Comparison of ENCODE assay signal across 33 mouse cellular contexts in genomic region chr11:99496460-99496859, GRCm38 (mm10). TPM values are rescaled to one million over a fixed set of nuclear protein-coding genes. Genes with fewer than 3 reads are reported as not detected.
DNase-seq lines count a peak whose midpoint lies in the region; ATAC-seq and TF ChIP-seq lines count a peak whose summit lies in the region.
"Had no signal": no experiment of that assay in that cellular context is flagged by ENCODE, and none has a peak within 500 bp of the region (broad histone marks: within the 10 kb centered on the region; RNA-seq: fewer than 3 reads in every experiment).

No protein-coding gene starts in this region.

- TF ChIP-seq POLR2A in CH12.LX (IDR thresholded peaks at IDR 0.05; ENCODE audit: low read depth, low read length) = no peak

- no peak for TF ChIP-seq CTCF in CH12.LX (conservative IDR thresholded peaks at IDR 0.05 in 1 of 2, IDR thresholded peaks at IDR 0.05 in 1 of 2; ENCODE audit: low read depth in 2 of 2, low read length in 2 of 2)

- TF ChIP-seq EP300 in CH12.LX (IDR thresholded peaks at IDR 0.05; ENCODE audit: low read length) = no peak

- no peaks in the 10 kb centered on the region for H3K9me3 ChIP-seq in CH12.LX (replicated peaks; ENCODE audit: low read length)
- no peaks in the 10 kb centered on the region for H3K9me3 ChIP-seq in intestine, embryonic 16.5 days (ENCODE audit: control insufficient read depth, low read length)
- H3K9me3 ChIP-seq in stomach, embryonic 15.5 days = no peaks in the 10 kb centered on the region
- no peaks in the 10 kb centered on the region for H3K9me3 ChIP-seq in hindbrain, embryonic 16.5 days (ENCODE audit: control insufficient read depth, low read length)
- H3K9me3 ChIP-seq: embryonic facial prominence, embryonic 12.5 days; embryonic facial prominence, embryonic 15.5 days; heart, embryonic 12.5 days; heart, embryonic 15.5 days; hindbrain, embryonic 10.5 days; hindbrain, embryonic 13.5 days had no signal

- no peak for TF ChIP-seq RAD21 in CH12.LX (IDR thresholded peaks at IDR 0.05; ENCODE audit: low read depth, low read length)

- peaks cover 96% of the 10 kb centered on the region for H3K27me3 ChIP-seq in CH12.LX (replicated peaks)
- no peaks in the 10 kb centered on the region for H3K27me3 ChIP-seq in intestine, embryonic 16.5 days (replicated peaks; ENCODE audit: control insufficient read depth, insufficient read depth, low read length)
- H3K27me3 ChIP-seq in stomach, embryonic 15.5 days (replicated peaks) = no peaks in the 10 kb centered on the region
- no peaks in the 10 kb centered on the region for H3K27me3 ChIP-seq in hindbrain, embryonic 16.5 days (replicated peaks; ENCODE audit: control insufficient read depth, insufficient read depth, low read length)
- H3K27me3 ChIP-seq: embryonic facial prominence, embryonic 12.5 days; embryonic facial prominence, embryonic 15.5 days; heart, embryonic 15.5 days; hindbrain, embryonic 13.5 days; Patski had no signal

- no peak for DNase-seq in CH12.LX (ENCODE audit: extremely low read depth)
- no peak for DNase-seq in frontal cortex, postnatal 14 days (ENCODE audit: low spot score in 2 of 2)
- DNase-seq: adrenal gland, adult 2 months; adrenal gland, postnatal 14 days; cerebellum, adult 11 months; cerebellum, adult 2 months; cerebellum, adult 9-11 months; cerebellum, postnatal 25 days; forebrain, postnatal 0 days; gastrocnemius, postnatal 10 days; gastrocnemius, postnatal 36 days; heart, postnatal 10 days; heart, postnatal 36 days had no signal

- no peak overlapping the region for H3K4me2 ChIP-seq in CH12.LX (ENCODE audit: insufficient read depth, low read depth, poor library complexity, severe bottlenecking)
- H3K4me2 ChIP-seq in intestine, embryonic 16.5 days (ENCODE audit: low read depth, low read length) = no peak overlapping the region
- H3K4me2 ChIP-seq in stomach, embryonic 15.5 days = no peak overlapping the region
- no peak overlapping the region for H3K4me2 ChIP-seq in hindbrain, embryonic 16.5 days (ENCODE audit: low read length)
- H3K4me2 ChIP-seq: embryonic facial prominence, embryonic 12.5 days; embryonic facial prominence, embryonic 15.5 days; heart, embryonic 12.5 days; heart, embryonic 15.5 days; hindbrain, embryonic 13.5 days had no signal

- dilution Hi-C loops in CH12.LX (cut with MboI; ENCODE audit: extremely low pct_ligation_motif_present, extremely low pct_unique_long_range_greater_than_20kb, low sequenced_read_pairs) = no loop called here

- WGBS in intestine, embryonic 16.5 days = 60% methylated on average over 4 of the region's 4 CpGs
- 72% methylated on average over 4 of the region's 4 CpGs for WGBS in stomach, embryonic 15.5 days
- WGBS in hindbrain, embryonic 16.5 days = 92% methylated on average over 4 of the region's 4 CpGs

- H3K4me1 ChIP-seq in CH12.LX (ENCODE audit: control insufficient read depth in 1 of 2, insufficient read depth in 2 of 2) = no peaks in the 10 kb centered on the region
- H3K4me1 ChIP-seq in intestine, embryonic 16.5 days (ENCODE audit: control insufficient read depth, insufficient read depth, low read length) = peaks cover 6% of the 10 kb centered on the region
- H3K4me1 ChIP-seq in stomach, embryonic 15.5 days = peaks cover 11% of the 10 kb centered on the region
- no peaks in the 10 kb centered on the region for H3K4me1 ChIP-seq in hindbrain, embryonic 16.5 days (ENCODE audit: control insufficient read depth, insufficient read depth, low read depth, low read length)
- H3K4me1 ChIP-seq: embryonic facial prominence, embryonic 12.5 days; embryonic facial prominence, embryonic 15.5 days; heart, embryonic 15.5 days; hindbrain, embryonic 10.5 days; hindbrain, embryonic 13.5 days had no signal

- peak; percentile 34; the same call in 1 of the 2 replicates for ATAC-seq in intestine, embryonic 16.5 days
- ATAC-seq in stomach, embryonic 15.5 days (ENCODE audit: insufficient read depth, low FRiP score, low read depth) = peak; percentile 45; the same call in 1 of the 2 replicates
- no peak for ATAC-seq in activated CD4-positive, CD25-positive, alpha-beta regulatory T cell, adult 4 months
- ATAC-seq in hindbrain, embryonic 16.5 days = no peak
- ATAC-seq: forebrain, embryonic 14.5 days; forebrain, postnatal 0 days; hindbrain, postnatal 0 days; inflammation-experienced regulatory T-cells, adult 6 months; Patski had no signal

- H3K4me3 ChIP-seq in CH12.LX (replicated peaks in 1 of 3; ENCODE audit: low read depth in 2 of 3, low read length in 2 of 3, poor library complexity in 1 of 3) = no peak overlapping the region
- H3K4me3 ChIP-seq in intestine, embryonic 16.5 days (ENCODE audit: low read length) = no peak overlapping the region
- H3K4me3 ChIP-seq in stomach, embryonic 15.5 days (replicated peaks) = no peak overlapping the region
- no peak overlapping the region for H3K4me3 ChIP-seq in hindbrain, embryonic 16.5 days (ENCODE audit: low read length)
- H3K4me3 ChIP-seq: embryonic facial prominence, embryonic 12.5 days; embryonic facial prominence, embryonic 15.5 days; heart, embryonic 12.5 days; heart, embryonic 15.5 days; hindbrain, embryonic 10.5 days; hindbrain, embryonic 13.5 days had no signal

- H3K36me3 ChIP-seq in CH12.LX (replicated peaks in 1 of 2; ENCODE audit: control insufficient read depth in 1 of 2, insufficient read depth in 1 of 2, low read length in 1 of 2) = no peaks in the 10 kb centered on the region
- H3K36me3 ChIP-seq in intestine, embryonic 16.5 days (ENCODE audit: control insufficient read depth, insufficient read depth, low read length) = no peaks in the 10 kb centered on the region
- H3K36me3 ChIP-seq in stomach, embryonic 15.5 days = no peaks in the 10 kb centered on the region
- no peaks in the 10 kb centered on the region for H3K36me3 ChIP-seq in hindbrain, embryonic 16.5 days (ENCODE audit: control insufficient read depth, insufficient read depth, low read length)
- H3K36me3 ChIP-seq: embryonic facial prominence, embryonic 12.5 days; embryonic facial prominence, embryonic 15.5 days; G1E; heart, embryonic 12.5 days; heart, embryonic 15.5 days; hindbrain, embryonic 10.5 days; hindbrain, embryonic 13.5 days had no signal

- H3K27ac ChIP-seq in CH12.LX (ENCODE audit: insufficient read depth, low read depth) = no peak overlapping the region
- no peak overlapping the region for H3K27ac ChIP-seq in intestine, embryonic 16.5 days (ENCODE audit: low read length)
- H3K27ac ChIP-seq in stomach, embryonic 15.5 days = no peak overlapping the region; the same call in 1 of the 2 replicates
- no peak overlapping the region for H3K27ac ChIP-seq in hindbrain, embryonic 16.5 days (ENCODE audit: low read depth, low read length)
- H3K27ac ChIP-seq: embryonic facial prominence, embryonic 12.5 days; embryonic facial prominence, embryonic 15.5 days; heart, embryonic 15.5 days; hindbrain, embryonic 10.5 days; hindbrain, embryonic 13.5 days; hindbrain, postnatal 0 days had no signal

- H3K79me2 ChIP-seq in CH12.LX (replicated peaks; ENCODE audit: control insufficient read depth, extremely low read depth, insufficient read depth, poor library complexity, severe bottlenecking) = no peaks in the 10 kb centered on the region

- no peak overlapping the region for H3K9ac ChIP-seq in CH12.LX (ENCODE audit: insufficient read depth, low read depth)
- no peak overlapping the region for H3K9ac ChIP-seq in intestine, embryonic 16.5 days (ENCODE audit: low read depth, low read length)
- H3K9ac ChIP-seq in stomach, embryonic 15.5 days = no peak overlapping the region
- H3K9ac ChIP-seq in hindbrain, embryonic 16.5 days (ENCODE audit: low read depth, low read length) = no peak overlapping the region
- H3K9ac ChIP-seq: embryonic facial prominence, embryonic 12.5 days; embryonic facial prominence, embryonic 15.5 days; forebrain, postnatal 0 days; heart, embryonic 12.5 days; heart, embryonic 15.5 days; hindbrain, embryonic 13.5 days had no signal

- in situ Hi-C loops in CH12.LX (cut with MboI; ENCODE audit: low pct_ligation_motif_present, low pct_unique_long_range_greater_than_20kb, low sequenced_read_pairs) = no loop called here

RNA-seq across cellular contexts. Expression of gene Krt23, which starts 3.5 kb away (rescaled TPM):
- total RNA-seq in CH12.LX (2012; rRNA removed) (not detected in 2 replicates), CH12.LX (2014; rRNA removed) (not detected in 2 replicates)
- polyA plus RNA-seq in CH12.LX (2012; ENCODE audit: insufficient read length, low read depth) = not detected in 2 replicates
- 18.4 and 19.6 TPM in 2 replicates for polyA plus RNA-seq in intestine, embryonic 16.5 days (2015; fragmentation: Nextera tagmentation; extraction: Ambion mirVana)
- polyA plus RNA-seq in stomach, embryonic 15.5 days (2015; fragmentation: Nextera tagmentation; extraction: Ambion mirVana) = 33.1 and 41.9 TPM in 2 replicates
- not detected for polyA plus RNA-seq in activated CD4-positive, CD25-positive, alpha-beta regulatory T cell, adult 4 months (2017; shearing (Covaris generic))
- 0.19 and 0.22 TPM in 2 replicates for polyA plus RNA-seq in hindbrain, embryonic 16.5 days (2015; fragmentation: Nextera tagmentation; extraction: Ambion mirVana)
- total RNA-seq: adrenal gland, adult 2 months; common myeloid progenitor, adult 5-6 weeks; forebrain, postnatal 0 days; G1E; gastrocnemius, postnatal 36 days; granulocyte monocyte progenitor cell, adult 5-6 weeks; heart, postnatal 36 days; hindbrain, postnatal 0 days had no signal
- polyA plus RNA-seq: adrenal gland, adult 2 months; forebrain, embryonic 11.5 days; frontal cortex, adult 2 months; G1E; hindbrain, embryonic 10.5 days; inflammation-experienced regulatory T-cells, adult 6 months had no signal

RNA-seq across cellular contexts. Expression of gene Krt39, which starts 24.7 kb away (rescaled TPM):
- total RNA-seq in CH12.LX (2012; rRNA removed) (not detected in 2 replicates), CH12.LX (2014; rRNA removed) (not detected in 2 replicates)
- polyA plus RNA-seq in CH12.LX (2012; ENCODE audit: insufficient read length, low read depth) = not detected in 2 replicates
- polyA plus RNA-seq in intestine, embryonic 16.5 days (2015; fragmentation: Nextera tagmentation; extraction: Ambion mirVana) = not detected in 2 replicates
- not detected in 2 replicates for polyA plus RNA-seq in stomach, embryonic 15.5 days (2015; fragmentation: Nextera tagmentation; extraction: Ambion mirVana)
- not detected for polyA plus RNA-seq in activated CD4-positive, CD25-positive, alpha-beta regulatory T cell, adult 4 months (2017; shearing (Covaris generic))
- polyA plus RNA-seq in hindbrain, embryonic 16.5 days (2015; fragmentation: Nextera tagmentation; extraction: Ambion mirVana) = not detected in 2 replicates
- total RNA-seq: adrenal gland, adult 2 months; adrenal gland, postnatal 14 days; adrenal gland, postnatal 4 days; common myeloid progenitor, adult 5-6 weeks; forebrain, postnatal 0 days; gastrocnemius, postnatal 10 days; gastrocnemius, postnatal 36 days; granulocyte monocyte progenitor cell, adult 5-6 weeks; heart, postnatal 10 days; heart, postnatal 36 days; hindbrain, postnatal 0 days had no signal
- polyA plus RNA-seq: adrenal gland, adult 2 months; cerebellum, adult 2 months; embryonic facial prominence, embryonic 12.5 days; forebrain, embryonic 11.5 days; forebrain, embryonic 14.5 days; forebrain, postnatal 0 days; frontal cortex, adult 2 months; G1E; heart, embryonic 12.5 days; heart, embryonic 15.5 days; hindbrain, embryonic 10.5 days; hindbrain, embryonic 13.5 days; hindbrain, postnatal 0 days; inflammation-experienced regulatory T-cells, adult 6 months had no signal

RNA-seq across cellular contexts. Expression of gene Krt40, which starts 46.5 kb away (rescaled TPM):
- total RNA-seq in CH12.LX (2012; rRNA removed) (not detected in 2 replicates), CH12.LX (2014; rRNA removed) (not detected in 2 replicates)
- not detected in 2 replicates for polyA plus RNA-seq in CH12.LX (2012; ENCODE audit: insufficient read length, low read depth)
- not detected in 2 replicates for polyA plus RNA-seq in intestine, embryonic 16.5 days (2015; fragmentation: Nextera tagmentation; extraction: Ambion mirVana)
- not detected in 2 replicates for polyA plus RNA-seq in stomach, embryonic 15.5 days (2015; fragmentation: Nextera tagmentation; extraction: Ambion mirVana)
- not detected for polyA plus RNA-seq in activated CD4-positive, CD25-positive, alpha-beta regulatory T cell, adult 4 months (2017; shearing (Covaris generic))
- not detected in 2 replicates for polyA plus RNA-seq in hindbrain, embryonic 16.5 days (2015; fragmentation: Nextera tagmentation; extraction: Ambion mirVana)
- total RNA-seq: adrenal gland, adult 2 months; adrenal gland, postnatal 14 days; adrenal gland, postnatal 4 days; common myeloid progenitor, adult 5-6 weeks; forebrain, postnatal 0 days; gastrocnemius, postnatal 10 days; gastrocnemius, postnatal 36 days; granulocyte monocyte progenitor cell, adult 5-6 weeks; heart, postnatal 10 days; heart, postnatal 36 days; hindbrain, postnatal 0 days had no signal
- polyA plus RNA-seq: adrenal gland, adult 2 months; cerebellum, adult 2 months; embryonic facial prominence, embryonic 12.5 days; forebrain, embryonic 11.5 days; forebrain, embryonic 14.5 days; forebrain, postnatal 0 days; G1E; heart, embryonic 12.5 days; heart, embryonic 15.5 days; hindbrain, embryonic 10.5 days; hindbrain, embryonic 13.5 days; hindbrain, postnatal 0 days; inflammation-experienced regulatory T-cells, adult 6 months; Patski had no signal

RNA-seq across cellular contexts. Expression of gene Krtap3-3, which starts 54.2 kb away (rescaled TPM):
- total RNA-seq in CH12.LX (2012; rRNA removed) (not detected in 2 replicates), CH12.LX (2014; rRNA removed) (not detected in 2 replicates)
- polyA plus RNA-seq in CH12.LX (2012; ENCODE audit: insufficient read length, low read depth) = not detected in 2 replicates
- not detected in 2 replicates for polyA plus RNA-seq in intestine, embryonic 16.5 days (2015; fragmentation: Nextera tagmentation; extraction: Ambion mirVana)
- not detected in 2 replicates for polyA plus RNA-seq in stomach, embryonic 15.5 days (2015; fragmentation: Nextera tagmentation; extraction: Ambion mirVana)
- not detected for polyA plus RNA-seq in activated CD4-positive, CD25-positive, alpha-beta regulatory T cell, adult 4 months (2017; shearing (Covaris generic))
- not detected in 2 replicates for polyA plus RNA-seq in hindbrain, embryonic 16.5 days (2015; fragmentation: Nextera tagmentation; extraction: Ambion mirVana)
- total RNA-seq: adrenal gland, adult 2 months; adrenal gland, postnatal 14 days; adrenal gland, postnatal 4 days; common myeloid progenitor, adult 5-6 weeks; forebrain, postnatal 0 days; G1E; gastrocnemius, postnatal 10 days; gastrocnemius, postnatal 36 days; granulocyte monocyte progenitor cell, adult 5-6 weeks; heart, postnatal 10 days; heart, postnatal 36 days; hindbrain, postnatal 0 days had no signal
- polyA plus RNA-seq: adrenal gland, adult 2 months; cerebellum, adult 2 months; embryonic facial prominence, embryonic 12.5 days; forebrain, embryonic 11.5 days; forebrain, embryonic 14.5 days; forebrain, postnatal 0 days; frontal cortex, adult 2 months; G1E; heart, embryonic 12.5 days; heart, embryonic 15.5 days; hindbrain, embryonic 10.5 days; hindbrain, embryonic 13.5 days; hindbrain, postnatal 0 days; inflammation-experienced regulatory T-cells, adult 6 months; Patski had no signal

RNA-seq across cellular contexts. Expression of gene Krt20, which starts 58.5 kb away (rescaled TPM):
- total RNA-seq in CH12.LX (2012; rRNA removed) (not detected in 2 replicates), CH12.LX (2014; rRNA removed) (not detected in 2 replicates)
- not detected in 2 replicates for polyA plus RNA-seq in CH12.LX (2012; ENCODE audit: insufficient read length, low read depth)
- 101 and 110 TPM in 2 replicates for polyA plus RNA-seq in intestine, embryonic 16.5 days (2015; fragmentation: Nextera tagmentation; extraction: Ambion mirVana)
- 17.1 and 19.7 TPM in 2 replicates for polyA plus RNA-seq in stomach, embryonic 15.5 days (2015; fragmentation: Nextera tagmentation; extraction: Ambion mirVana)
- polyA plus RNA-seq in activated CD4-positive, CD25-positive, alpha-beta regulatory T cell, adult 4 months (2017; shearing (Covaris generic)) = under 1 TPM in 1 of 2 experiments, not detected in 1; 0.17 TPM
- 0.10 and 0.19 TPM in 2 replicates for polyA plus RNA-seq in hindbrain, embryonic 16.5 days (2015; fragmentation: Nextera tagmentation; extraction: Ambion mirVana)
- total RNA-seq: common myeloid progenitor, adult 5-6 weeks; forebrain, postnatal 0 days; G1E; granulocyte monocyte progenitor cell, adult 5-6 weeks; heart, postnatal 36 days; hindbrain, postnatal 0 days had no signal
- polyA plus RNA-seq: adrenal gland, adult 2 months; cerebellum, adult 2 months; forebrain, embryonic 14.5 days; G1E; inflammation-experienced regulatory T-cells, adult 6 months; Patski had no signal

Comparison
In these comparisons a context has a peak if more than half of its experiments do, and no peak if none do; other contexts are left out.
1. ATAC-seq: peak in intestine, embryonic 16.5 days (single experiment) and stomach, embryonic 15.5 days (single experiment); none in activated CD4-positive, CD25-positive, alpha-beta regulatory T cell, adult 4 months (single experiment) and hindbrain, embryonic 16.5 days (single experiment).
2. RNA of gene Krt23, which starts 3.5 kb away (polyA plus RNA-seq): 33.1 to 41.9 TPM in stomach, embryonic 15.5 days and 18.4 to 19.6 TPM in intestine, embryonic 16.5 days; 0.19 to 0.22 TPM in hindbrain, embryonic 16.5 days, not detected in CH12.LX and not detected in activated CD4-positive, CD25-positive, alpha-beta regulatory T cell, adult 4 months; every median in the first group is over 10 times any median in the second.